ENCODE assay signal across 9 mouse cellular contexts in the genomic region with DNA sequence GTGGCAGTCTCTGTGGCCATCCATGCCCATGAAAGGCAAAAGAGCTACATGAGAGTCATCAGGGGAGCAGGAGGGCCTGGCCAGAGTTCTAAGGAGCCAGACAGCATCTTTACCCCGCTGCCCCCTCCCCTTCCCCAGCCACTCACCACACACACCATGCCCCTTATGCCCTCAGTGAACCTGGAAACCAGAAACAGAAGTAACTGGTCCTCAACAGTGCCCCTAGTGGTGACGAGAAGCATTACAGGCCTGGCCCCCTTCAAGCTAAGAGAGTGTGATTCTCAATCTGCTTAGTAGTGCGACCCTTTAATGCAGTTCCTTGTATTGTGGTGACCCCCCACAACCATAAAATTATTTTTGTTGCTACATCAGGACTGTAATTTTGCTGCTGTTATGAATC.
DNase-seq lines count a peak whose midpoint lies in the region; ATAC-seq lines count a peak whose summit lies in the region.
"Had no signal": no experiment of that assay in that cellular context is flagged by ENCODE, and none has a peak within 500 bp of the region (broad histone marks: within the 10 kb centered on the region; RNA-seq: fewer than 3 reads in every experiment).

No protein-coding gene starts in this region.

- H3K4me2 ChIP-seq in kidney, embryonic 16.5 days (replicated peaks; ENCODE audit: low read depth, low read length): no peak overlapping the region
- no peak overlapping the region for H3K4me2 ChIP-seq in kidney, embryonic 14.5 days (replicated peaks; ENCODE audit: low read depth, low read length)
- H3K4me2 ChIP-seq: heart, embryonic 15.5 days; neural tube, embryonic 13.5 days had no signal

- intact Hi-C loops in left cerebral cortex, postnatal 36 days (cut with DNase I): no loop called here

- no peak overlapping the region for H3K9ac ChIP-seq in kidney, embryonic 16.5 days (replicated peaks; ENCODE audit: low read length)
- no peak overlapping the region for H3K9ac ChIP-seq in kidney, embryonic 14.5 days (ENCODE audit: low read depth, low read length)
- H3K9ac ChIP-seq: heart, embryonic 15.5 days; neural tube, embryonic 13.5 days had no signal

- ATAC-seq in kidney, embryonic 16.5 days (ENCODE audit: low FRiP score, low TSS enrichment): no peak
- ATAC-seq in megakaryocyte-erythroid progenitor cell, adult 5-6 weeks (replicated peaks; ENCODE audit: low FRiP score, low TSS enrichment, poor library complexity, severe bottlenecking): 0 out of 2 replicates have a peak, but pooled peaks have one; percentile 70
- ATAC-seq in kidney, embryonic 14.5 days (ENCODE audit: low FRiP score, low TSS enrichment): no peak

- H3K36me3 ChIP-seq in kidney, embryonic 16.5 days (ENCODE audit: insufficient read depth, low read length): no peaks in the 10 kb centered on the region
- H3K36me3 ChIP-seq in kidney, embryonic 14.5 days (ENCODE audit: control insufficient read depth, insufficient read depth, low read length): no peaks in the 10 kb centered on the region
- H3K36me3 ChIP-seq: heart, embryonic 15.5 days; neural tube, embryonic 13.5 days had no signal

- no peak overlapping the region for H3K27ac ChIP-seq in kidney, embryonic 16.5 days (ENCODE audit: low read length)
- H3K27ac ChIP-seq in kidney, embryonic 14.5 days (ENCODE audit: low read depth, low read length): no peak overlapping the region
- H3K27ac ChIP-seq: heart, embryonic 15.5 days; neural tube, embryonic 13.5 days had no signal

- 11% methylated on average over 3 of the region's 3 CpGs for WGBS in kidney, embryonic 16.5 days
- WGBS in kidney, embryonic 14.5 days: 10% methylated on average over 3 of the region's 3 CpGs

- no peak overlapping the region for H3K4me3 ChIP-seq in kidney, embryonic 16.5 days (ENCODE audit: low read length)
- no peak overlapping the region for H3K4me3 ChIP-seq in kidney, embryonic 14.5 days (ENCODE audit: low read length)
- H3K4me3 ChIP-seq: heart, embryonic 15.5 days; neural tube, embryonic 13.5 days had no signal

- peaks cover 6% of the 10 kb centered on the region for H3K4me1 ChIP-seq in kidney, embryonic 16.5 days (ENCODE audit: insufficient read depth, low read length)
- H3K4me1 ChIP-seq in kidney, embryonic 14.5 days (ENCODE audit: control insufficient read depth, insufficient read depth, low read length): no peaks in the 10 kb centered on the region

- no peaks in the 10 kb centered on the region for H3K9me3 ChIP-seq in kidney, embryonic 16.5 days (ENCODE audit: low read length)
- no peaks in the 10 kb centered on the region for H3K9me3 ChIP-seq in kidney, embryonic 14.5 days (ENCODE audit: control insufficient read depth, low read length)
- H3K9me3 ChIP-seq: heart, embryonic 15.5 days; neural tube, embryonic 13.5 days had no signal

- peak; percentile 48 to 57 for DNase-seq in kidney, postnatal 4 days
- DNase-seq in NIH3T3 (ENCODE audit: low read depth): peak; percentile 73
- DNase-seq in embryo, embryonic 10 days (ENCODE audit: low spot score): peak; percentile 80
- DNase-seq in left cerebral cortex, postnatal 36 days (ENCODE audit: low spot score in 2 of 2): no peak

- no peaks in the 10 kb centered on the region for H3K27me3 ChIP-seq in kidney, embryonic 16.5 days (ENCODE audit: insufficient read depth, low read length)
- H3K27me3 ChIP-seq in kidney, embryonic 14.5 days (ENCODE audit: control insufficient read depth, insufficient read depth, low read length): no peaks in the 10 kb centered on the region

Comparison
In these comparisons a context has a peak if more than half of its experiments do, and no peak if none do; other contexts are left out.
1. DNase-seq: peak in kidney, postnatal 4 days (2 of 2), NIH3T3 (single experiment) and embryo, embryonic 10 days (single experiment); none in left cerebral cortex, postnatal 36 days (0 of 2).